Mouse (Mus musculus) heart, embryonic 16.5 days (tissue): ENCODE data around the gene Clec16a. TPM values are rescaled to one million over a fixed set of nuclear protein-coding genes. Genes with fewer than 3 reads are reported as not detected.

Experiments
- ATAC-seq: fragments of 200-750 bp; cut with Nextera tagmentation; replicated peaks from 2 replicates; pipeline ENCODE4 v1.8.0; 2017; ENCODE audit warnings: moderate number of reproducible peaks; ENCODE audit not compliant: insufficient read depth, low FRiP score; ENCODE audit errors: extremely low read depth
- H3K27ac ChIP-seq: fragments of 300-500 bp; sonication (generic); 2 replicates; pipeline ENCODE4 v1.5.1; 2014; ENCODE audit warnings: mild to moderate bottlenecking, low read length, control low read depth, moderate library complexity
- H3K27me3 ChIP-seq: fragments of 300-500 bp; sonication (generic); 2 replicates; pipeline ENCODE4 v1.6.1; 2014; ENCODE audit warnings: low read length, mixed read lengths; ENCODE audit not compliant: control insufficient read depth, insufficient read depth
- H3K36me3 ChIP-seq: fragments of 300-500 bp; sonication (generic); 2 replicates; pipeline ENCODE4 v1.6.1; 2014; ENCODE audit not compliant: control insufficient read depth, insufficient read depth
- H3K4me1 ChIP-seq: fragments of 300-500 bp; sonication (generic); 2 replicates; pipeline ENCODE4 v1.6.1; 2014; ENCODE audit warnings: low read length, mixed read lengths; ENCODE audit not compliant: control insufficient read depth, insufficient read depth
- H3K4me2 ChIP-seq: fragments of 300-500 bp; sonication (generic); 2 replicates; pipeline ENCODE4 v1.6.1; 2014; ENCODE audit warnings: low read depth, mild to moderate bottlenecking, control low read depth, low read length
- H3K4me3 ChIP-seq: fragments of 300-500 bp; sonication (generic); 2 replicates; pipeline ENCODE4 v1.5.1; 2014; ENCODE audit warnings: mild to moderate bottlenecking, control low read depth, low read length
- H3K9ac ChIP-seq: fragments of 300-500 bp; sonication (generic); 2 replicates; pipeline ENCODE4 v1.6.1; 2014; ENCODE audit warnings: low read length, control low read depth
- H3K9me3 ChIP-seq: fragments of 300-500 bp; sonication (generic); replicated peaks from 2 replicates; pipeline ENCODE4 v1.6.1; 2016; ENCODE audit warnings: low read length; ENCODE audit not compliant: control insufficient read depth
- WGBS: fragments of 180-500 bp; shearing (Covaris S2); extraction: QIAGEN DNeasy Blood & Tissue Kit; methylation state at CpG from one replicate; pipeline ENCODE4 v1.1.7; 2014; 5-methylcytosine and 5-hydroxymethylcytosine counted together
- polyA plus RNA-seq: library from polyadenylated mRNA; unstranded; fragments of >200 nt; fragmentation: Nextera tagmentation; extraction: Ambion mirVana; gene quantifications from 2 replicates; pipeline ENCODE4 v1.2.1, GENCODE M21; 2015

Clec16a gene
- 30.8 and 32.6 TPM in 2 replicates for polyA plus RNA-seq

DNA sequence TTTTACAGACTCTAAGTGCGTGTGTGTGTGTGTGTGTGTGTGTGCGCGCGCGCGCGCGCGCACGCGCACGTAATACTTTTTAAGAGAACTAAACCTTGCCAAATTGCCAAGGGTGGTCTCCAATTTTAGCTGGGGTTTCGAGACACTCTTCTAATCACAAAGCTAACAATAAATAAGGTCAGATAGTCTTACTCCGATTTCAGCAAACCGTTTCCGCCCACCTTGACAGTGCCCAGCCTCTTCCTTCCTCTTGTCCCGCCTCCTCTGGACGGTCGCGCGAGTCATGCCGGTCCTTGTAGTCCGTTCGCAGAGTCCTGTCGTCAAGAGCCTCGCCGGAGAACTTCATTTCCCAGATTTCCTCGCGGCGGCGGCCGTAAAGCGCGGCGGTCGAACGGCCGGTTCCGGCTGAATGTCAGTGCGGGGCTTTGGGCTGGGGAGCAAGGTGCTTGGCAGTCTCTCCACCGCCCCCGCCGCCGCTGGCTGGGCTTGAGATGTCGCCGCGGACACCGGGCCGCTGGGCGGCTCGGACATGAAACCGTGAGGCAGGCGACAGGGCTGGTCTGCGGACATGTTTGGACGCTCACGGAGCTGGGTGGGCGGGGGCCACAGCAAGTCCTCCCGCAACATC, at the start of gene Clec16a:
Clec16a (plus strand) TSS at position 345 of the 628 bp plus-strand sequence.
- no peaks in the 10 kb centered on the region for H3K36me3 ChIP-seq
- peak; percentile 82 for ATAC-seq
- H3K9ac ChIP-seq = peak within 1 kb of the TSS; percentile 82
- no peaks in the 10 kb centered on the region for H3K9me3 ChIP-seq
- peak within 1 kb of the TSS; percentile 81 for H3K27ac ChIP-seq
- H3K4me2 ChIP-seq = peak within 1 kb of the TSS; percentile 90
- H3K4me3 ChIP-seq = peak within 1 kb of the TSS; percentile 69
- no peaks in the 10 kb centered on the region for H3K27me3 ChIP-seq
- WGBS = under 1% methylated on average over 58 of the region's 58 CpGs
- H3K4me1 ChIP-seq = peaks cover 35% of the 10 kb centered on the region

- no peak overlapping the region for H3K4me2 ChIP-seq
- WGBS = 43% methylated on average over 2 of the region's 2 CpGs
- H3K27me3 ChIP-seq = no peaks in the 10 kb centered on the region
- H3K9ac ChIP-seq = no peak overlapping the region
- H3K4me1 ChIP-seq = peaks cover 3% of the 10 kb centered on the region; the same call in 1 of the 2 replicates
- no peak overlapping the region for H3K27ac ChIP-seq
- no peak for ATAC-seq
- H3K36me3 ChIP-seq = no peaks in the 10 kb centered on the region
- no peaks in the 10 kb centered on the region for H3K9me3 ChIP-seq
- H3K4me3 ChIP-seq = no peak overlapping the region
Observed at GRCm38 (mm10) chr16:10495824-10496298, 49.3 kb upstream of the Clec16a start.

GRCm38 (mm10) chr16:10498096-10498602, 47.0 kb upstream of the Clec16a start:
- no peaks in the 10 kb centered on the region for H3K9me3 ChIP-seq
- ATAC-seq = no peak
- H3K4me2 ChIP-seq = no peak overlapping the region
- 0 out of 2 replicates have a peak, but pooled peaks cover 4% of the 10 kb centered on the region for H3K27me3 ChIP-seq
- 40% methylated on average over 5 of the region's 5 CpGs for WGBS
- no peak overlapping the region for H3K9ac ChIP-seq
- H3K27ac ChIP-seq = no peak overlapping the region
- no peaks in the 10 kb centered on the region for H3K36me3 ChIP-seq
- no peak overlapping the region for H3K4me3 ChIP-seq
- peaks cover 3% of the 10 kb centered on the region; the same call in 1 of the 2 replicates for H3K4me1 ChIP-seq

DNA sequence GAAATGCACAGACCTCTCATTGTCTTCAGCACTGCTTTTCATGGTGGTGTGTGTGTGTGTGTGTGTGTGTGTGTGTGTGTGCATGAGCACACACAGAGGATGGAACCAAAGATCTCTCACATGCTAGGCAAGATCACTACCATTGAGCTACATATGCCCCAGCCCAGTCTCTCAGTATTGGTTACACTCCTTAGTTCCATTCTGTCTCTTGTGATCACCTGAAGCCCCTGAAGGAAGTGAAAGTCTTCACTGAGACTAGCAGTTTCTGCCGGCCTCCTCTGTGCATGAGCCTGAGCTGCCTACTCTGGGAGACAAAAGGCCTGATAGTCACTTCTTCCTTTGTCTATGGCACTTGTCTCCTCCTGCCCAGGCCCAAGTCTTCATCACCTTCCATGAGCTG, 46.0 kb upstream of the Clec16a start:
- no peaks in the 10 kb centered on the region for H3K9me3 ChIP-seq
- peaks cover 3% of the 10 kb centered on the region; the same call in 1 of the 2 replicates for H3K4me1 ChIP-seq
- WGBS = 55% methylated on average over 1 of the region's 1 CpGs
- ATAC-seq = no peak
- 0 out of 2 replicates have a peak, but pooled peaks cover 4% of the 10 kb centered on the region for H3K27me3 ChIP-seq
- H3K9ac ChIP-seq = no peak overlapping the region
- H3K36me3 ChIP-seq = no peaks in the 10 kb centered on the region
- no peak overlapping the region for H3K4me2 ChIP-seq
- H3K4me3 ChIP-seq = no peak overlapping the region
- H3K27ac ChIP-seq = no peak overlapping the region

DNA sequence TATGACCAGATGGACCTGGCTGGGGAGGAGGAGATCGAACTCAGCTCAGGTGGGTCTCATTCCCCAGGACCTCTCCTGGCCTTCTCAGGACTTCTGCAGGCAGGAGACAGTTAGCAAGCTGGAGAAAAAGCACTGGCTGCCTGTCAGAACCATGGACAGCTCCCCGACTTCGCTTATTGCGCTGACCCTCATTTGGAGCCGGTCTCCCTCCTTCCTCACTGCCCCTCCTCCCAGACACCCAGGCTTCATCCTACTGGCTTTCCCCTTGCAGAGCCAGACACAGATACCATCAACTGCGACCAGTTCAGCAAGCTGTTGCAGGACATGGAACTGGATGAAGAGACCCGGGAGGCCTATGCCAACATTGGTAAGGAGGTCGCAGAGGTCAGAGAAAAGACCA, 43.3 kb upstream of the Clec16a start:
- Histone ChIP-seq H3K9me3 (no peaks in the 10 kb centered on the region), H3K4me3 (no peak overlapping the region), H3K27ac (no peak overlapping the region), H3K36me3 (no peaks in the 10 kb centered on the region), H3K4me1 (peaks cover 3% of the 10 kb centered on the region; the same call in 1 of the 2 replicates), H3K27me3 (0 out of 2 replicates have a peak, but pooled peaks cover 4% of the 10 kb centered on the region), H3K4me2 (no peak overlapping the region), H3K9ac (no peak overlapping the region)
- no peak; the same call in 1 of the 2 replicates for ATAC-seq
- 14% methylated on average over 8 of the region's 8 CpGs for WGBS

GRCm38 (mm10) chr16:10503058-10503457, 42.1 kb upstream of the Clec16a start:
- no peak for ATAC-seq
- WGBS = 56% methylated on average over 2 of the region's 2 CpGs

GRCm38 (mm10) chr16:10507445-10507844, 37.7 kb upstream of the Clec16a start:
- 0 out of 2 replicates have a peak, but pooled peaks cover 10% of the 10 kb centered on the region for H3K27me3 ChIP-seq
- no peak for ATAC-seq
- no peak overlapping the region for H3K27ac ChIP-seq
- H3K4me1 ChIP-seq = no peaks in the 10 kb centered on the region
- 70% methylated on average over 4 of the region's 4 CpGs for WGBS
- no peak overlapping the region for H3K4me2 ChIP-seq
- no peaks in the 10 kb centered on the region for H3K9me3 ChIP-seq
- no peak overlapping the region for H3K4me3 ChIP-seq
- no peaks in the 10 kb centered on the region for H3K36me3 ChIP-seq
- no peak overlapping the region for H3K9ac ChIP-seq

More at GRCm38 (mm10) chr16:10503058-10503457, 42.1 kb upstream of the Clec16a start:
- H3K27ac ChIP-seq = no peak overlapping the region
- peaks cover 2% of the 10 kb centered on the region; the same call in 1 of the 2 replicates for H3K4me1 ChIP-seq
- no peak overlapping the region for H3K9ac ChIP-seq
- H3K4me3 ChIP-seq = no peak overlapping the region
- no peak overlapping the region for H3K4me2 ChIP-seq
- 0 out of 2 replicates have a peak, but pooled peaks cover 6% of the 10 kb centered on the region for H3K27me3 ChIP-seq
- no peaks in the 10 kb centered on the region for H3K9me3 ChIP-seq
- H3K36me3 ChIP-seq = no peaks in the 10 kb centered on the region

GRCm38 (mm10) chr16:10508691-10509090, 36.4 kb upstream of the Clec16a start:
- H3K4me3 ChIP-seq = no peak overlapping the region
- ATAC-seq = no peak
- H3K27ac ChIP-seq = no peak overlapping the region
- 0 out of 2 replicates have a peak, but pooled peaks cover 7% of the 10 kb centered on the region for H3K27me3 ChIP-seq
- H3K4me2 ChIP-seq = no peak overlapping the region
- WGBS = 60% methylated on average over 6 of the region's 6 CpGs
- H3K36me3 ChIP-seq = no peaks in the 10 kb centered on the region
- H3K4me1 ChIP-seq = no peaks in the 10 kb centered on the region
- H3K9me3 ChIP-seq = no peaks in the 10 kb centered on the region
- H3K9ac ChIP-seq = no peak overlapping the region

DNA sequence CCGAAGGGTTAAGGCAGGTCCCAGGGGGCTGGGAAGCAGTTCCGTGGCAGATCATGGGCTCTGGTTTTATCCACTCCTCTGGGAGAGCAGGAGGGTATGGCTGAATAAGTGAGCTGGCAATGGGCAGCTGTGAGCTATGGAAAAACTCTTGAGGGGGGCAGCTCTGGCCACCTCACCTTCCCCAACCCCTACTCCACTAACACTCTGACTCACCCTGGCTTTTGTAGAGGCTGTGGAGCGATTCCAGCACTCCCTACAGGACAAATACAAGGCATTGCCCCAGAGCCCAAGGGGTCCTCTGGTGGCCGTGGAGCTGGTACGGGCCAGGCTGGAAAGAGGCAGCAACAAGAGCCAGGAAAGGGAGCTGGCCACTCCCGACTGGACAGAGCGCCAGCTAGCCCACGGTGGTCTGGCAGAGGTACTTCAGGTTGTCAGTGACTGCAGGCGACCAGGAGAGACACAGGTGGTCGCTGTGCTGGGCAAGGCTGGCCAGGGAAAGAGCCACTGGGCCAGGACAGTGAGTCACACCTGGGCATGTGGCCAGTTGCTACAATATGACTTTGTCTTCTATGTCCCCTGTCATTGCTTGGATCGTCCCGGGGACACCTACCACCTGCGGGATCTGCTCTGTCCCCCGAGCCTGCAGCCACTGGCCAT, 34.5 kb upstream of the Clec16a start:
- Histone ChIP-seq H3K4me3 (no peak overlapping the region), H3K27me3 (0 out of 2 replicates have a peak, but pooled peaks cover 7% of the 10 kb centered on the region), H3K9me3 (no peaks in the 10 kb centered on the region), H3K9ac (no peak overlapping the region), H3K27ac (no peak overlapping the region), H3K4me1 (no peaks in the 10 kb centered on the region), H3K36me3 (no peaks in the 10 kb centered on the region), H3K4me2 (no peak overlapping the region)
- WGBS = 45% methylated on average over 14 of the region's 14 CpGs
- ATAC-seq = no peak
